Mouse (Mus musculus): ENCODE measurements around the gene Plekhm1. TPM values are rescaled to one million over a fixed set of nuclear protein-coding genes. Genes with fewer than 3 reads are reported as not detected.
"Not testable (repeated sequence)": the region's sequence is repeated elsewhere in the genome, so short reads cannot be mapped to it uniquely, and the experiment has no call there.

Gene Plekhm1
- 8.3 TPM in 2 replicates for polyA plus RNA-seq (2015; fragmentation: Nextera tagmentation; extraction: Ambion mirVana)

GRCm38 (mm10) chr11:103411981-103412949, at the start of gene Plekhm1:
Gene Plekhm1 (minus strand): TSS chr11:103412687.
- H3K27me3 ChIP-seq = no peaks in the 10 kb centered on the region
- H3K4me3 ChIP-seq = peak within 1 kb of the TSS; percentile 97
- peaks cover 17% of the 10 kb centered on the region for H3K4me1 ChIP-seq
- 1% methylated on average over 67 of the region's 67 CpGs for WGBS
- peak within 1 kb of the TSS; percentile 96 for H3K4me2 ChIP-seq
- no peaks in the 10 kb centered on the region for H3K9me3 ChIP-seq
- peak within 1 kb of the TSS; percentile 85 for H3K9ac ChIP-seq
- H3K27ac ChIP-seq = peak within 1 kb of the TSS; percentile 86
- no peaks in the 10 kb centered on the region for H3K36me3 ChIP-seq
- ATAC-seq (ENCODE audit: borderline replicate concordance, extremely low read depth, low FRiP score, low TSS enrichment) = peak; percentile 96

GRCm38 (mm10) chr11:103451105-103451504, 38.6 kb upstream of the Plekhm1 start:
- H3K9me3 ChIP-seq; H3K4me3 ChIP-seq; H3K36me3 ChIP-seq; H3K4me1 ChIP-seq; H3K9ac ChIP-seq; H3K27ac ChIP-seq; H3K4me2 ChIP-seq; H3K27me3 ChIP-seq; ATAC-seq (ENCODE audit: borderline replicate concordance, extremely low read depth, low FRiP score, low TSS enrichment): not testable (repeated sequence)
- 83% methylated on average over 1 of the region's 1 CpGs for WGBS

DNA sequence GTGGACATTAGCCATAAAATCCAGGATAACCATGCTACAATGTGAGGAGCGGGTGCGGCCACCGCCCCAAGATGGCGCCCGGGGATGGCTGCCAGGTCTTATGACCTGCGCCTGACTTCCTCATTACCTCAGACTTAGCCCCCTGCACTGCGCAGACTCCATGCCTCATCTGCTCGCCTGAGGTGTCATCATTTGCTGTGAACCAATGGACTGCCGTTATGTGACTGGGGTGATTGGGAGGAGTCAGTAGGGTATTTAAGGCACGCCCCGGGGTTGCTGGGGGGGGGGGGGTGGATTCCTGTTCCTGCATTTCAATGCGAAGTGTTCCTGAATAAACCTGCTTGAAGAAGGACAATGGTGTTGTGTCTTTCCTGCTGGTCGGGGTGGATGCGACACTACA, 37.2 kb upstream of the Plekhm1 start:
- H3K9ac ChIP-seq; ATAC-seq (ENCODE audit: borderline replicate concordance, extremely low read depth, low FRiP score, low TSS enrichment); H3K27ac ChIP-seq; H3K27me3 ChIP-seq; H3K4me3 ChIP-seq; H3K4me1 ChIP-seq; H3K4me2 ChIP-seq; H3K9me3 ChIP-seq; H3K36me3 ChIP-seq: not testable (repeated sequence)
- 88% methylated on average over 14 of the region's 14 CpGs for WGBS

GRCm38 (mm10) chr11:103443678-103444077, 31.2 kb upstream of the Plekhm1 start:
- no peaks in the 10 kb centered on the region for H3K36me3 ChIP-seq
- no peak overlapping the region for H3K27ac ChIP-seq
- no peak overlapping the region for H3K4me3 ChIP-seq
- ATAC-seq (ENCODE audit: borderline replicate concordance, extremely low read depth, low FRiP score, low TSS enrichment) = no peak
- no peaks in the 10 kb centered on the region for H3K9me3 ChIP-seq
- no peak overlapping the region for H3K4me2 ChIP-seq
- no peaks in the 10 kb centered on the region for H3K27me3 ChIP-seq
- H3K4me1 ChIP-seq = no peaks in the 10 kb centered on the region
- 86% methylated on average over 3 of the region's 3 CpGs for WGBS
- H3K9ac ChIP-seq = no peak overlapping the region

- Histone ChIP-seq H3K4me2 (no peak overlapping the region), H3K27me3 (no peaks in the 10 kb centered on the region), H3K9me3 (no peaks in the 10 kb centered on the region), H3K36me3 (no peaks in the 10 kb centered on the region), H3K4me1 (no peaks in the 10 kb centered on the region), H3K4me3 (no peak overlapping the region), H3K9ac (no peak overlapping the region), H3K27ac (no peak overlapping the region)
- 66% methylated on average over 5 of the region's 5 CpGs for WGBS
- no peak for ATAC-seq (ENCODE audit: borderline replicate concordance, extremely low read depth, low FRiP score, low TSS enrichment)
Measured at GRCm38 (mm10) chr11:103436282-103436681, 23.8 kb upstream of the Plekhm1 start.

- no peak for ATAC-seq (ENCODE audit: borderline replicate concordance, extremely low read depth, low FRiP score, low TSS enrichment)
- no peaks in the 10 kb centered on the region for H3K27me3 ChIP-seq
- H3K36me3 ChIP-seq = no peaks in the 10 kb centered on the region
- H3K4me3 ChIP-seq = no peak overlapping the region
- H3K9me3 ChIP-seq = no peaks in the 10 kb centered on the region
- H3K4me1 ChIP-seq = no peaks in the 10 kb centered on the region
- H3K27ac ChIP-seq = no peak overlapping the region
- H3K9ac ChIP-seq = no peak overlapping the region
- WGBS = 19% methylated on average over 5 of the region's 5 CpGs
- H3K4me2 ChIP-seq = no peak overlapping the region
Measured at GRCm38 (mm10) chr11:103425031-103425430, 12.5 kb upstream of the Plekhm1 start.

GRCm38 (mm10) chr11:103419667-103420066, 7.2 kb upstream of the Plekhm1 start:
- no peak overlapping the region for H3K4me2 ChIP-seq
- WGBS = 80% methylated on average over 13 of the region's 13 CpGs

DNA sequence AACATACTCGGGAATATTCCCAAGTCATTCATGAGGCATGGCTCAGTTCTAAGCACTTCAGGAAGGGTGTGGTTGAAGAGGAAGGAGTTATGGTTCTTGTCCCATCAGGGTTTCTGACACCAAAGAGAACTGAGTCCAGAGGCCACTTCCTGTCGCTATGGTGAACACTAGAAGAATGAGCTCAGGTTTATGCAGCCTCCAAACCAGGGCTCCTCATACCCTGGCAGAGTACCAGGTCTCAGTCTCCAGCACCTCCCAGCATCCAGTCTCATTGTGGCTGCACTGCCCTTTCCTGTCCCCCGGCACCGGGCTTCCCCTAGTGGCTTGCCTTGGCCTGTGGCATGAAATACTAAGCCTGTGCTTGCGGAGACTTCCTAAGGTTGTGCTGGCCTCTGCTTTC, 6.7 kb upstream of the Plekhm1 start:
- ATAC-seq (ENCODE audit: borderline replicate concordance, extremely low read depth, low FRiP score, low TSS enrichment) = no peak

More at GRCm38 (mm10) chr11:103419667-103420066, 7.2 kb upstream of the Plekhm1 start:
- no peaks in the 10 kb centered on the region for H3K9me3 ChIP-seq
- no peak overlapping the region for H3K4me3 ChIP-seq
- no peaks in the 10 kb centered on the region for H3K4me1 ChIP-seq
- H3K36me3 ChIP-seq = no peaks in the 10 kb centered on the region
- H3K27me3 ChIP-seq = no peaks in the 10 kb centered on the region
- no peak overlapping the region for H3K27ac ChIP-seq
- ATAC-seq (ENCODE audit: borderline replicate concordance, extremely low read depth, low FRiP score, low TSS enrichment) = no peak
- H3K9ac ChIP-seq = no peak overlapping the region

GRCm38 (mm10) chr11:103413516-103413915, 1.0 kb upstream of the Plekhm1 start:
- Histone ChIP-seq H3K4me1 (peaks cover 17% of the 10 kb centered on the region), H3K4me2 (peak overlapping the region; percentile 96)
- 67% methylated on average over 1 of the region's 1 CpGs for WGBS

More for the DNA sequence above, 6.7 kb upstream of the Plekhm1 start:
- H3K9me3 ChIP-seq = no peaks in the 10 kb centered on the region
- no peaks in the 10 kb centered on the region for H3K36me3 ChIP-seq
- H3K9ac ChIP-seq = no peak overlapping the region
- WGBS = 64% methylated on average over 5 of the region's 5 CpGs
- no peaks in the 10 kb centered on the region for H3K27me3 ChIP-seq
- H3K4me1 ChIP-seq = no peaks in the 10 kb centered on the region
- no peak overlapping the region for H3K4me2 ChIP-seq
- H3K27ac ChIP-seq = no peak overlapping the region
- H3K4me3 ChIP-seq = no peak overlapping the region

GRCm38 (mm10) chr11:103412950-103413423, 500 bp upstream of the Plekhm1 start:
- H3K9ac ChIP-seq = peak overlapping the region; percentile 85
- H3K4me3 ChIP-seq = peak overlapping the region; percentile 97
- WGBS = 3% methylated on average over 14 of the region's 14 CpGs
- peak; percentile 45; the same call in 1 of the 2 replicates for ATAC-seq (ENCODE audit: borderline replicate concordance, extremely low read depth, low FRiP score, low TSS enrichment)
- peaks cover 17% of the 10 kb centered on the region for H3K4me1 ChIP-seq
- no peaks in the 10 kb centered on the region for H3K9me3 ChIP-seq
- H3K27me3 ChIP-seq = no peaks in the 10 kb centered on the region
- no peaks in the 10 kb centered on the region for H3K36me3 ChIP-seq
- peak overlapping the region; percentile 96 for H3K4me2 ChIP-seq
- peak overlapping the region; percentile 86 for H3K27ac ChIP-seq

More at GRCm38 (mm10) chr11:103413516-103413915, 1.0 kb upstream of the Plekhm1 start:
- Histone ChIP-seq H3K4me3 (peak overlapping the region; percentile 97; the same call in 1 of the 2 replicates), H3K9ac (no peak overlapping the region), H3K27me3 (no peaks in the 10 kb centered on the region), H3K27ac (no peak overlapping the region), H3K9me3 (no peaks in the 10 kb centered on the region), H3K36me3 (no peaks in the 10 kb centered on the region)
- ATAC-seq (ENCODE audit: borderline replicate concordance, extremely low read depth, low FRiP score, low TSS enrichment) = no peak

GRCm38 (mm10) chr11:103411301-103411700, 1.2 kb downstream of the Plekhm1 start:
- no peak for ATAC-seq (ENCODE audit: borderline replicate concordance, extremely low read depth, low FRiP score, low TSS enrichment)
- Histone ChIP-seq H3K9ac (no peak overlapping the region), H3K9me3 (no peaks in the 10 kb centered on the region), H3K27ac (no peak overlapping the region), H3K4me3 (peak overlapping the region; percentile 97), H3K36me3 (no peaks in the 10 kb centered on the region), H3K4me1 (peaks cover 17% of the 10 kb centered on the region), H3K27me3 (no peaks in the 10 kb centered on the region), H3K4me2 (peak overlapping the region; percentile 96; the same call in 1 of the 2 replicates)
- 74% methylated on average over 1 of the region's 1 CpGs for WGBS

DNA sequence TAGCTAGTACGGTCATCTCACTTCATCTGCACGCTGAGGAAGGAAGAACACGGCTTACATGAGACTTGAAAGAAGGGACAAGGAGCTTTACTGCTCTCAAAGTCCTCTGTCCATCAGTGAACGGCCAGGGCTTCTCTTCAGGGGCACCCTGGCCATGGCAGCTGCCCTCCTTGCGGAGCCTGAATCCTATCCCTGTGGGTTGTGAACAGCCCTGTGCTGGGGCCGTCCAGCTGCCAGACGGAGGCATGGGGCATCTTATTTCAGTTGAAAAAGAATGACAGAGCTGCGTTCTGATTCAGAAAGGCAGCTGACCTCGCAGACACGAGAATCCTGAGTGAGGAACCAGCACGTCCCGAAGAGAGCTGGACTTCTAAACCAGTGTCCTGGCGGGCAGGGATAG, 3.6 kb downstream of the Plekhm1 start:
- ATAC-seq (ENCODE audit: borderline replicate concordance, extremely low read depth, low FRiP score, low TSS enrichment) = no peak
- no peak overlapping the region for H3K27ac ChIP-seq
- H3K36me3 ChIP-seq = no peaks in the 10 kb centered on the region
- H3K27me3 ChIP-seq = no peaks in the 10 kb centered on the region
- H3K9ac ChIP-seq = no peak overlapping the region
- no peak overlapping the region for H3K4me2 ChIP-seq
- H3K9me3 ChIP-seq = no peaks in the 10 kb centered on the region
- WGBS = 90% methylated on average over 13 of the region's 13 CpGs
- H3K4me3 ChIP-seq = no peak overlapping the region
- peaks cover 17% of the 10 kb centered on the region for H3K4me1 ChIP-seq

Measured in lung, embryonic 15.5 days (tissue).